Mouse (Mus musculus) liver, adult 2 months (tissue): ENCODE results near the gene Myo1d. TPM values are rescaled to one million over a fixed set of nuclear protein-coding genes. Genes with fewer than 3 reads are reported as not detected.

ENCODE experiments used
- DNase-seq: peaks from one replicate; pipeline ENCODE4 v3.0.0-alpha.2; 2011; ENCODE audit warnings: low read depth, low spot score; ENCODE audit errors: extremely low read depth
- H3K27ac ChIP-seq: fragments of 200-500 bp; replicated peaks from 2 replicates; pipeline ENCODE4 v1.5.1; 2012; ENCODE audit warnings: low read depth, mild to moderate bottlenecking, control low read depth, inconsistent platforms, low read length; ENCODE audit not compliant: insufficient read depth
- H3K27me3 ChIP-seq: fragments of 200-500 bp; 2 replicates; pipeline ENCODE4 v1.6.1; 2012; ENCODE audit warnings: mild to moderate bottlenecking, moderate library complexity, low read length, inconsistent platforms; ENCODE audit not compliant: control insufficient read depth, insufficient read depth
- H3K36me3 ChIP-seq: fragments of 200-500 bp; 2 replicates; pipeline ENCODE4 v1.6.1; 2012; ENCODE audit warnings: low read length, inconsistent platforms; ENCODE audit not compliant: control insufficient read depth, insufficient read depth
- H3K4me1 ChIP-seq: fragments of 200-500 bp; 2 replicates; pipeline ENCODE4 v1.6.1; 2011; ENCODE audit warnings: low read length; ENCODE audit not compliant: control insufficient read depth, insufficient read depth
- H3K4me3 ChIP-seq: fragments of 200-500 bp; 2 replicates; pipeline ENCODE4 v1.5.1; 2011; ENCODE audit warnings: low read depth, mild to moderate bottlenecking, control low read depth, low read length, moderate library complexity; ENCODE audit not compliant: insufficient read depth
- H3K79me2 ChIP-seq: fragments of 200-500 bp; 2 replicates; pipeline ENCODE4 v1.6.1; 2012; ENCODE audit warnings: inconsistent platforms, mild to moderate bottlenecking, low read length, moderate library complexity; ENCODE audit not compliant: control insufficient read depth, insufficient read depth
- H3K9ac ChIP-seq: fragments of 200-500 bp; 2 replicates; pipeline ENCODE4 v1.6.1; 2012; ENCODE audit warnings: low read depth, mild to moderate bottlenecking, control low read depth, inconsistent platforms, low read length
- CTCF ChIP-seq: fragments of 200-500 bp; IDR thresholded peaks from 2 replicates; pipeline ENCODE4 v1.5.1; 2011; ENCODE audit warnings: low read depth, low read length, control low read depth
- POLR2A ChIP-seq: fragments of 200-500 bp; IDR thresholded peaks from 2 replicates; pipeline ENCODE4 v1.6.1; 2011; ENCODE audit warnings: low read length, control low read depth; ENCODE audit not compliant: insufficient read depth; ENCODE audit errors: extremely low read depth
- WGBS: fragments of 180-500 bp; shearing (Covaris S2); methylation state at CpG from one replicate; pipeline ENCODE4 v1.1.7; 2018; 5-methylcytosine and 5-hydroxymethylcytosine counted together
- polyA plus RNA-seq: library from polyadenylated mRNA; depleted of rRNA; stranded (reverse); fragments of >200 nt; gene quantifications from 2 replicates; pipeline ENCODE4 v1.2.3, GENCODE M21; 2012
- total RNA-seq: library from RNA; depleted of rRNA; stranded (reverse); fragments of >200 nt; gene quantifications from 2 replicates; pipeline ENCODE4 v1.2.3, GENCODE M21; 2014

Gene Myo1d
- total and polyA plus RNA-seq, 2 experiments: 5.2 to 6.8 TPM

- Histone ChIP-seq H3K9ac (no peak overlapping the region), H3K36me3 (no peaks in the 10 kb centered on the region), H3K27ac (no peak overlapping the region), H3K4me1 (no peaks in the 10 kb centered on the region), H3K27me3 (no peaks in the 10 kb centered on the region), H3K79me2 (no peaks in the 10 kb centered on the region), H3K4me3 (no peak overlapping the region)
- 67% methylated on average over 14 of the region's 14 CpGs for WGBS
- DNase-seq: peak; percentile 10
- TF ChIP-seq POLR2A: no peak
- no peak for TF ChIP-seq CTCF
Measured at GRCm38 (mm10) chr11:80577747-80578640, 201.8 kb downstream of the Myo1d start.

GRCm38 (mm10) chr11:80575794-80576193 is 204.0 kb downstream of the Myo1d start:
- H3K4me3 ChIP-seq: no peak overlapping the region
- no peak overlapping the region for H3K27ac ChIP-seq
- no peaks in the 10 kb centered on the region for H3K36me3 ChIP-seq
- 74% methylated on average over 3 of the region's 3 CpGs for WGBS
- no peaks in the 10 kb centered on the region for H3K79me2 ChIP-seq
- H3K27me3 ChIP-seq: no peaks in the 10 kb centered on the region
- TF ChIP-seq POLR2A (no peak), CTCF (no peak)
- no peaks in the 10 kb centered on the region for H3K4me1 ChIP-seq
- H3K9ac ChIP-seq: no peak overlapping the region
- DNase-seq: no peak

GRCm38 (mm10) chr11:80566286-80566685 is 213.5 kb downstream of the Myo1d start:
- no peak overlapping the region for H3K9ac ChIP-seq
- no peak overlapping the region for H3K4me3 ChIP-seq
- peaks cover 2% of the 10 kb centered on the region; the same call in 1 of the 2 replicates for H3K36me3 ChIP-seq
- no peaks in the 10 kb centered on the region for H3K27me3 ChIP-seq
- TF ChIP-seq POLR2A (no peak), CTCF (no peak)
- DNase-seq: no peak
- no peak overlapping the region for H3K27ac ChIP-seq
- no peaks in the 10 kb centered on the region for H3K79me2 ChIP-seq
- WGBS: 93% methylated on average over 3 of the region's 3 CpGs
- H3K4me1 ChIP-seq: no peaks in the 10 kb centered on the region

- Histone ChIP-seq H3K79me2 (no peaks in the 10 kb centered on the region), H3K4me1 (no peaks in the 10 kb centered on the region), H3K36me3 (peaks cover 2% of the 10 kb centered on the region; the same call in 1 of the 2 replicates), H3K4me3 (no peak overlapping the region), H3K27ac (no peak overlapping the region), H3K27me3 (no peaks in the 10 kb centered on the region), H3K9ac (no peak overlapping the region)
- peak; percentile 17 for DNase-seq
- 79% methylated on average over 7 of the region's 7 CpGs for WGBS
- TF ChIP-seq POLR2A (no peak), CTCF (no peak)
Measured at GRCm38 (mm10) chr11:80564975-80565965, 214.6 kb downstream of the Myo1d start.

- H3K79me2 ChIP-seq: no peaks in the 10 kb centered on the region
- peaks cover 2% of the 10 kb centered on the region; the same call in 1 of the 2 replicates for H3K36me3 ChIP-seq
- peak; percentile 7 for DNase-seq
- no peaks in the 10 kb centered on the region for H3K27me3 ChIP-seq
- H3K4me3 ChIP-seq: no peak overlapping the region
- TF ChIP-seq CTCF (peak; percentile 13; the same call in 1 of the 2 replicates), POLR2A (no peak)
- no peaks in the 10 kb centered on the region for H3K4me1 ChIP-seq
- no peak overlapping the region for H3K9ac ChIP-seq
- no peak overlapping the region for H3K27ac ChIP-seq
- 60% methylated on average over 3 of the region's 3 CpGs for WGBS
Measured at GRCm38 (mm10) chr11:80562479-80562878, 217.3 kb downstream of the Myo1d start.
